Mouse (Mus musculus): ENCODE results near the gene Pacrg. TPM values are rescaled to one million over a fixed set of nuclear protein-coding genes. Genes with fewer than 3 reads are reported as not detected.
A peak's percentile ranks its signal among the peaks of the same experiment; 100 is the strongest.

Gene Pacrg
- polyA plus RNA-seq, 1 experiment from 2014 or later = 6.7 TPM

DNA sequence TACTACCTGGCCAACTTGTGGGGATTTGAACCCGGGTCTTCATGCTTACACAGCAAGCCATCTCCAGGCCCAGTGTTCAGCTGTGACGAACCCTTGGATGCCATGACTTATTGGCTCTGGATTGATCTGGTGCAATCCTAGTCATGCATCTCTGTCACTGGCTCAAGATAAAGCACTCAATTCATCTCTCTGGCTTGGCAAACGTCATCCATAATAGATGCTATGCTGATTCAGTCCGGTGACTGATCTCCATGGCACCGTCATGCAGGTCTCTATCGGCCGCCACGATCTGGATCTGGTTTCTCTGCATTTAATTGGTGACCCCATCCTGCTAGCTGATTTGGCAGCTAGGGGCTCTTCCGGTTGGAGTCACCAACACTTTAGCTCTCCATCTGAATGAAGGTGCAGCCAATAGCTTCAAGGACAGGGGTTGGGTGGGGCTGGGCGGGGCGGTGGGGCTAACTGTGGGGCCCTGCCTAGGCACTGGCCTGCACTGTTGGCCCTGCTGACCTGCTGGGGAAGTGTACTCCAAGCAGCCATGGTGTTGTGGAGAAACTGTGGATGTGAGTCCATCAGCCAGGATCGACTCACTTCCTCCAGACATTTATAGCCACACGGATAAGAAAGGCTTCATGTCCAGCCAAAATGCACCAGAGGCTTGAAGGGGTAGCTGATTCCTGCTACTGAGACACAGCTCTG lies 470.0 kb downstream of the Pacrg start:
- ATAC-seq = no peak
- 89% methylated on average over 13 of the region's 13 CpGs for WGBS
- Histone ChIP-seq H3K4me2 (ENCODE audit: low read length) (no peak overlapping the region), H3K9ac (replicated peaks; ENCODE audit: low read depth, low read length) (no peak overlapping the region), H3K4me1 (replicated peaks; ENCODE audit: control insufficient read depth, insufficient read depth, low read length) (no peaks in the 10 kb centered on the region), H3K36me3 (ENCODE audit: control insufficient read depth, insufficient read depth) (no peaks in the 10 kb centered on the region), H3K9me3 (ENCODE audit: control insufficient read depth, low read length) (no peaks in the 10 kb centered on the region), H3K27me3 (replicated peaks; ENCODE audit: control insufficient read depth, insufficient read depth, low read length) (no peaks in the 10 kb centered on the region), H3K27ac (ENCODE audit: low read length) (no peak overlapping the region), H3K4me3 (replicated peaks; ENCODE audit: low read length) (no peak overlapping the region)

DNA sequence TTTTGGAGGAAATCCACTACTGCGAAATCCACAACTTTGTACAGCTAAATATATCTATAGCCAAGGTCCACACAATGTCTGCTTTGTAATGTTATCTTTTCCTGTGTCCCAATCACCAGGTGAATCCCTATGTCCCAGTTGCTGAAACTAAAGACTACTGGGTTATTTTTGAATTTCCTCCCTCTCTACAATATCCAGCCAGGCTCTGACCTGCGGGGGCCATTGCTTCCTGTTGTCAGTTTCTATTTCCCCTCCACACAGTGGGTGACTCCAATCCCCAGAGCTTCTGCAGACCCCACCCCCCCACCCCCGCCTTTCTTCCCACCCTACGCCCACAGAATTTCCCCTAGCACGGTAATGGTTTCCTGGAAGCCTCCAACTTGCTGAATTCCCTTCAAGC lies 473.1 kb downstream of the Pacrg start:
- no peak for ATAC-seq
- Histone ChIP-seq H3K27me3 (replicated peaks; ENCODE audit: control insufficient read depth, insufficient read depth, low read length) (no peaks in the 10 kb centered on the region), H3K9me3 (ENCODE audit: control insufficient read depth, low read length) (no peaks in the 10 kb centered on the region), H3K4me1 (replicated peaks; ENCODE audit: control insufficient read depth, insufficient read depth, low read length) (no peaks in the 10 kb centered on the region), H3K9ac (replicated peaks; ENCODE audit: low read depth, low read length) (no peak overlapping the region), H3K27ac (ENCODE audit: low read length) (no peak overlapping the region), H3K4me2 (ENCODE audit: low read length) (no peak overlapping the region), H3K4me3 (replicated peaks; ENCODE audit: low read length) (no peak overlapping the region), H3K36me3 (ENCODE audit: control insufficient read depth, insufficient read depth) (no peaks in the 10 kb centered on the region)
- 80% methylated on average over 5 of the region's 5 CpGs for WGBS

DNA sequence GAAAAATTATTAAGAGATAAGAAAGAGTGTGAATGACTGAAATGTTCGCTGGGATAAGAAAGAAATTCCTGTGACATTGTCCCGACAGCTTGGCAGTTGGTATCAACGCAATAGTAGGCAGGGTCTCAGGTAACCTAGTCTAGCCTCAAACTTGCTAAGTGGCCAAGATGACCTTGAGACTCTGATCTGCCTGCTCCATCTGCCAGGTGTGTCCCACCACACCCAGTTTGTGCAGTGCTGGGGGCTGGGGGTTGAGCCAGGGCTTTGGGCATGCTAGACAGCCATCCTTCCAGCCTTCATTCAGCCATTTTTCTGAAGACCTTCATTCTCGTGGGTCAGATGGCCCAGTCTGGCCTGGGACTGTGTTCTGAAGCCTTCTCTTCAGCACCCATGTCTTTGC lies 473.5 kb downstream of the Pacrg start:
- 92% methylated on average over 4 of the region's 4 CpGs for WGBS
- ATAC-seq = no peak
- H3K9me3 ChIP-seq (ENCODE audit: control insufficient read depth, low read length) = no peaks in the 10 kb centered on the region
- H3K4me1 ChIP-seq (replicated peaks; ENCODE audit: control insufficient read depth, insufficient read depth, low read length) = no peaks in the 10 kb centered on the region
- no peak overlapping the region for H3K27ac ChIP-seq (ENCODE audit: low read length)
- no peak overlapping the region for H3K4me3 ChIP-seq (replicated peaks; ENCODE audit: low read length)
- no peak overlapping the region for H3K9ac ChIP-seq (replicated peaks; ENCODE audit: low read depth, low read length)
- H3K4me2 ChIP-seq (ENCODE audit: low read length) = no peak overlapping the region
- H3K27me3 ChIP-seq (replicated peaks; ENCODE audit: control insufficient read depth, insufficient read depth, low read length) = no peaks in the 10 kb centered on the region
- no peaks in the 10 kb centered on the region for H3K36me3 ChIP-seq (ENCODE audit: control insufficient read depth, insufficient read depth)

DNA sequence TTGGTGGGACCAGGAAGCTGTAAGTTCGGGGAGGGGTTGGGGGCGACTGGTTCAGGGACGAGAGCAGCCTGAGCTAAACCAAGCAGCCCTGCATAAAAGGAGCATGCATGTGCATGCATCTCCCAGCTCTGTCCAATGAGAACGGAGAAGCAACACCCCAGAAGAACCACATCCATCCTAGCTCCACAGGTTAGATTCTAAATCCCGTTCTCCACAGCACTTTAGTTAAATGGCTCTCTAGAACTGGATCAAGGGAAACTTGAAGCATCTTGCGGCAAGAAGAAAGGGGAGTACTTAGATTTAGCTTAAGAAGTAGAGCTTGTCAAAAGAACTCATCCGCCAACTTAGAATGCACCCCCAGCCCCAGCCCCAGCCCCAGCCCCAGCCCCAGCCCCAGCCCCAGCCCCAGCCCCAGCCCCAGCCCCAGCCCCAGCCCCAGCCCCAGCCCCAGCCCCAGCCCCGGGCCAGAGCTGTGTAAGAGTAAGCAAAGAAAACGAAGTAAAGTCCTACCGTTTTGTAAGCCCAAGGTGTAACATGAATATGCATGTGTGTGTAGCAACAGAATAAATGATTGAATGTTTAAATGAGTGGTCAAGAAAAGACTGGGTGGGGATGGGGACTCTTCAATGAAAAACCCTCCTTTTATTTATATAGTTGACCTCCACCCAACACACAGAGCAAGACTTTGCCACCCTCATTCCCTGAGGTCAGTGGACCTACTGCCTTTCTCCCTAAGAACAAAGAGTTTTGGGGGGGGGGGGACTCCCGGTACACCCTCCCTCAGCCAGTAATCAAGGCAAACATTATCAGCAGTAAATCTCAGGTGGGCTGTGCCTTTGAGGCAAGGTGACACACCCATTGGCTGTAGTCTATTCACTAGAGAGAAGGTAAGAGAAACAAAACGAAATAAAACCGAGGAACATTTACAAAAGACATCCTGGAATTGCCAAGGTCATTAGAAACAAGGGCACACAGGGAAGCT lies 474.3 kb downstream of the Pacrg start:
- no peak for ATAC-seq
- WGBS = 61% methylated on average over 13 of the region's 13 CpGs

DNA sequence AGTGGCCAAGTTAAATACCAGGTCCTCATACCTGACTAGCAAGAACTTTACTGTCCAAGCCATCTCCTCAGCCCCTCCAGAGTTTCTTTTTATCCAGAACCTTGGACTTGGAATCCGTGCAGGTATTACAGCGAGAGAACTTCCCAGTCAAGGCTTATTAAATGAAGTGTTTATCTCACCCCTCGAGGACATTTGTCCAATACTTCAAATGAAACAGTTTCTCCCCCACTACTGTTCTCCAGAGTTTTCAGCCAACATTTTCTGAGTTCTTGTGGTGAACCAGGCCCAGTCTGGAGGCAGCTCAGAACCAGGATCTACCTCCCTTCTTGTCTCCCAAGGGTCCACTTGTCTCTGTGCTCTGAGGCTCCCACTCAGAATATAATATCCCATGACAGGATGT lies 477.0 kb downstream of the Pacrg start:
- H3K27ac ChIP-seq (ENCODE audit: low read length) = no peak overlapping the region
- 90% methylated on average over 3 of the region's 3 CpGs for WGBS
- no peaks in the 10 kb centered on the region for H3K36me3 ChIP-seq (ENCODE audit: control insufficient read depth, insufficient read depth)
- H3K27me3 ChIP-seq (replicated peaks; ENCODE audit: control insufficient read depth, insufficient read depth, low read length) = no peaks in the 10 kb centered on the region
- H3K9ac ChIP-seq (replicated peaks; ENCODE audit: low read depth, low read length) = no peak overlapping the region
- H3K4me2 ChIP-seq (ENCODE audit: low read length) = no peak overlapping the region
- 0 out of 2 replicates have a peak, but pooled peaks cover 5% of the 10 kb centered on the region for H3K4me1 ChIP-seq (replicated peaks; ENCODE audit: control insufficient read depth, insufficient read depth, low read length)
- no peaks in the 10 kb centered on the region for H3K9me3 ChIP-seq (ENCODE audit: control insufficient read depth, low read length)
- no peak overlapping the region for H3K4me3 ChIP-seq (replicated peaks; ENCODE audit: low read length)
- no peak for ATAC-seq

More for the DNA sequence above, 474.3 kb downstream of the Pacrg start:
- H3K4me3 ChIP-seq (replicated peaks; ENCODE audit: low read length) = no peak overlapping the region
- no peak overlapping the region for H3K9ac ChIP-seq (replicated peaks; ENCODE audit: low read depth, low read length)
- H3K4me1 ChIP-seq (replicated peaks; ENCODE audit: control insufficient read depth, insufficient read depth, low read length) = 0 out of 2 replicates have a peak, but pooled peaks cover 4% of the 10 kb centered on the region
- no peaks in the 10 kb centered on the region for H3K9me3 ChIP-seq (ENCODE audit: control insufficient read depth, low read length)
- H3K27me3 ChIP-seq (replicated peaks; ENCODE audit: control insufficient read depth, insufficient read depth, low read length) = no peaks in the 10 kb centered on the region
- no peaks in the 10 kb centered on the region for H3K36me3 ChIP-seq (ENCODE audit: control insufficient read depth, insufficient read depth)
- no peak overlapping the region for H3K27ac ChIP-seq (ENCODE audit: low read length)
- no peak overlapping the region for H3K4me2 ChIP-seq (ENCODE audit: low read length)

DNA sequence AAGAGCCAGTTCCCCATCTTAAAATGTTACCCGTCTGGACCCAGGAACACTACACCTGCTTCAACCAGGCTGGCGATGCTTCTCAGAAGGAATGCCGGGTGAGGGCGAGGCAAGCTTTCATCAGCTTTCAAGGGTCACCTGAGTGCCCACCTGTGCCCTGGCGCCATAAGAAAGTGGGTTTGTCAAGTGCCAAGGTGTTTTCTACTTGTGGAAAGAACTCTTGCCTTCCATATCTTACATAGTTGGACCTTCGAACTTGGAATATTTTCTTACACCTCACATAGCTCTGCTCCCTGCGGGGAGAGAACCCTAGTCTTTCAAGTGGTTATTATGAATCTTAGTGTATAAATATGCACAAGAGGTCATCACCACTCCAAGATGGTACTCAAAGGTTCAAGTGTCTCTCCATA lies 478.2 kb downstream of the Pacrg start:
- Histone ChIP-seq H3K4me1 (replicated peaks; ENCODE audit: control insufficient read depth, insufficient read depth, low read length) (0 out of 2 replicates have a peak, but pooled peaks cover 5% of the 10 kb centered on the region), H3K36me3 (ENCODE audit: control insufficient read depth, insufficient read depth) (no peaks in the 10 kb centered on the region), H3K4me3 (replicated peaks; ENCODE audit: low read length) (no peak overlapping the region), H3K4me2 (ENCODE audit: low read length) (no peak overlapping the region), H3K27me3 (replicated peaks; ENCODE audit: control insufficient read depth, insufficient read depth, low read length) (no peaks in the 10 kb centered on the region), H3K27ac (ENCODE audit: low read length) (no peak overlapping the region), H3K9me3 (ENCODE audit: control insufficient read depth, low read length) (no peaks in the 10 kb centered on the region), H3K9ac (replicated peaks; ENCODE audit: low read depth, low read length) (no peak overlapping the region)
- no peak for ATAC-seq
- 92% methylated on average over 7 of the region's 7 CpGs for WGBS

DNA sequence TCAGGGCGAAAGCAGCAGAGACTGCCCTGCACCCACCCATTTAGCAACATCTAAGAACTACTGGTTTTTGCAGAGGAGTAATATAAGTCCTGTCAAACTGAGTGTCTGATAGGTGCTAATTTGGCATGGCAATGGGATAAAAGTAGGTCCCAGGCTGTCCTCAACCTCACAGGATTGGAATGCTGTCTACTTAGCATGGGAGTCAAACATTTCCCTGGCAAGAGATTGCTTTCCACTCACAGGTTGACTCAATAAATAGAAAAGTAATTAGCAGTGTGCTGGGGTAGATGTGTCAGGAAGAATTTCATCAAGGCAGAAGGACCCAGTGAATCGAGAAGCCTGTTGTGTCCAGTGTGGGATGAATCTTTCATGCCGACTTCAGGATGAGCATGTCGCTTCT lies 479.4 kb downstream of the Pacrg start:
- no peak for ATAC-seq

DNA sequence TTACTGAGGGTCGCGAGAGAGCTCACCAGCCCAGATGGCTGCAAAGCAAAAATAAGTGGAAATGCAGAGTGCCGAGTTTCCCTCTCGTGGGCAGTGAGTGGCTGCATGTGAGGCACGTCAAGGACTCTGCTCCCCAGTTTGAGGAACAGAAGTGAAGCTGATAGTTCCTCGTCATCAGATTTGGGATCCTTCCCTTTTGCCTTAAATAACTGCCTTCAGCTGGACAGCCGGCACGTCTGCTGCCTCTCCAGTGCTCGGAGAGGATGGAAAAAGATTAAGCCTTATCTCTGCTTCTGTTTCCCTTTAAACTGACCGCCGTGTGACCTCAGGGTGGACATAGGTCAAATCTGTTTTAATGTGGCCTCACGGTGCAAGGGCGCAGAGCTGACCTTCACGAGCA lies 480.6 kb downstream of the Pacrg start:
- Histone ChIP-seq H3K4me3 (replicated peaks; ENCODE audit: low read length) (no peak overlapping the region), H3K9ac (replicated peaks; ENCODE audit: low read depth, low read length) (no peak overlapping the region), H3K36me3 (ENCODE audit: control insufficient read depth, insufficient read depth) (no peaks in the 10 kb centered on the region), H3K4me1 (replicated peaks; ENCODE audit: control insufficient read depth, insufficient read depth, low read length) (0 out of 2 replicates have a peak, but pooled peaks cover 5% of the 10 kb centered on the region), H3K27me3 (replicated peaks; ENCODE audit: control insufficient read depth, insufficient read depth, low read length) (no peaks in the 10 kb centered on the region), H3K27ac (ENCODE audit: low read length) (no peak overlapping the region), H3K9me3 (ENCODE audit: control insufficient read depth, low read length) (no peaks in the 10 kb centered on the region), H3K4me2 (ENCODE audit: low read length) (no peak overlapping the region)
- no peak for ATAC-seq
- WGBS = 88% methylated on average over 14 of the region's 14 CpGs

More for the DNA sequence above, 479.4 kb downstream of the Pacrg start:
- Histone ChIP-seq H3K4me2 (ENCODE audit: low read length) (no peak overlapping the region), H3K27me3 (replicated peaks; ENCODE audit: control insufficient read depth, insufficient read depth, low read length) (no peaks in the 10 kb centered on the region), H3K9me3 (ENCODE audit: control insufficient read depth, low read length) (no peaks in the 10 kb centered on the region), H3K36me3 (ENCODE audit: control insufficient read depth, insufficient read depth) (no peaks in the 10 kb centered on the region), H3K4me3 (replicated peaks; ENCODE audit: low read length) (no peak overlapping the region), H3K9ac (replicated peaks; ENCODE audit: low read depth, low read length) (no peak overlapping the region), H3K27ac (ENCODE audit: low read length) (no peak overlapping the region), H3K4me1 (replicated peaks; ENCODE audit: control insufficient read depth, insufficient read depth, low read length) (0 out of 2 replicates have a peak, but pooled peaks cover 5% of the 10 kb centered on the region)
- WGBS = 56% methylated on average over 4 of the region's 4 CpGs

DNA sequence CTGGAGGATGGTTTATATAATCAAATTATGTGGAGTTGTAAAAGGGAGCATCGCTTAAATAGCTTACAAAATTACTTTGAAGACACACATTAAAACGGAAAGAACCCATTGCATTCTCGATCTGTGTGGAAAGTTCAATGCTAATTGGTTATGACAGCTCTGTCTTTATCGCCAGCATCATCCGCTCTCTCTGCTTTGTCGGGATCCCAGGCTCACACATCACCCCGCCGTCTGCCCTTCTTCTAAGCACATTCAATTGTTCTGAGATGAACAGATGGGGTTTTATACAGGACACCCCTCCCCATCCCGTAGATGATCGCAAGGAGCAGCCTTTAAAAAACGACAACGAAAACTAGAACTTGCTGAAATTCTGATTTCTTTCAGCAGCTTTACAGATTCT lies 482.8 kb downstream of the Pacrg start:
- Histone ChIP-seq H3K4me2 (ENCODE audit: low read length) (no peak overlapping the region), H3K9ac (replicated peaks; ENCODE audit: low read depth, low read length) (no peak overlapping the region)
- WGBS = 46% methylated on average over 12 of the region's 12 CpGs

More for the DNA sequence above, 482.8 kb downstream of the Pacrg start:
- Histone ChIP-seq H3K9me3 (ENCODE audit: control insufficient read depth, low read length) (no peaks in the 10 kb centered on the region), H3K4me3 (replicated peaks; ENCODE audit: low read length) (no peak overlapping the region), H3K36me3 (ENCODE audit: control insufficient read depth, insufficient read depth) (no peaks in the 10 kb centered on the region), H3K4me1 (replicated peaks; ENCODE audit: control insufficient read depth, insufficient read depth, low read length) (0 out of 2 replicates have a peak, but pooled peaks cover 5% of the 10 kb centered on the region), H3K27me3 (replicated peaks; ENCODE audit: control insufficient read depth, insufficient read depth, low read length) (no peaks in the 10 kb centered on the region), H3K27ac (ENCODE audit: low read length) (no peak overlapping the region)
- peak; percentile 58; the same call in 1 of the 2 replicates for ATAC-seq

Data from forebrain, embryonic 16.5 days (tissue).